Mouse (Mus musculus) hematopoietic stem cell, adult 5-6 weeks (primary cell): ENCODE measurements around the gene Cav3. TPM values are rescaled to one million over a fixed set of nuclear protein-coding genes. Genes with fewer than 3 reads are reported as not detected.

ENCODE experiments used
- total RNA-seq: library from RNA; stranded (forward); fragments of 172-1452, 232-1000 nt; gene quantifications from 2 replicates; pipeline ENCODE4 v1.2.3, GENCODE M21; 2017

Cav3 gene
- total RNA-seq, 1 experiment from 2014 or later, result not detected

Other genes with a start within 250 kb of the Cav3 start
- 1.6 and 2.5 TPM in 2 replicates for gene Lmcd1, start 185.7 kb upstream of the Cav3 start, total RNA-seq
- gene Ssu2, start 71.5 kb upstream of the Cav3 start, total RNA-seq, result not detected in 2 replicates
- gene Oxtr, start 30.4 kb downstream of the Cav3 start, total RNA-seq, result not detected in 2 replicates
- 29.1 and 39.6 TPM in 2 replicates for gene Rad18, start 237.2 kb downstream of the Cav3 start, total RNA-seq